Mouse (Mus musculus) forebrain, embryonic 12.5 days (tissue): ENCODE data around the gene Tmem235. TPM values are rescaled to one million over a fixed set of nuclear protein-coding genes. Genes with fewer than 3 reads are reported as not detected.
A peak's percentile ranks its signal among the peaks of the same experiment; 100 is the strongest.

Experiments used
- ATAC-seq: fragments of 200-750 bp; cut with Nextera tagmentation; 2 replicates; pipeline ENCODE4 v1.8.0; 2017; ENCODE audit warnings: moderate TSS enrichment; ENCODE audit not compliant: low FRiP score
- H3K27ac ChIP-seq: fragments of 300-500 bp; sonication (generic); 2 replicates; pipeline ENCODE4 v1.5.1; 2016; ENCODE audit warnings: mild to moderate bottlenecking
- H3K27me3 ChIP-seq: fragments of 300-500 bp; sonication (generic); 2 replicates; pipeline ENCODE4 v1.6.1; 2016; ENCODE audit warnings: mild to moderate bottlenecking
- H3K36me3 ChIP-seq: fragments of 300-500 bp; sonication (generic); replicated peaks from 2 replicates; pipeline ENCODE4 v1.6.1; 2016; ENCODE audit warnings: mild to moderate bottlenecking
- H3K4me1 ChIP-seq: fragments of 300-500 bp; sonication (generic); 2 replicates; pipeline ENCODE4 v1.6.1; 2016
- H3K4me2 ChIP-seq: fragments of 300-500 bp; sonication (generic); 2 replicates; pipeline ENCODE4 v1.6.1; 2016; ENCODE audit warnings: mild to moderate bottlenecking, moderate library complexity
- H3K4me3 ChIP-seq: fragments of 300-500 bp; sonication (generic); replicated peaks from 2 replicates; pipeline ENCODE4 v1.5.1; 2016; ENCODE audit warnings: mild to moderate bottlenecking
- H3K9ac ChIP-seq: fragments of 300-500 bp; sonication (generic); 2 replicates; pipeline ENCODE4 v1.6.1; 2016; ENCODE audit warnings: mild to moderate bottlenecking
- H3K9me3 ChIP-seq: fragments of 300-500 bp; sonication (generic); 2 replicates; pipeline ENCODE4 v1.6.1; 2016
- WGBS: fragments of 180-500 bp; shearing (Covaris S2); methylation state at CpG from one replicate; pipeline ENCODE4 v1.1.7; 2016; 5-methylcytosine and 5-hydroxymethylcytosine counted together
- polyA plus RNA-seq: library from polyadenylated mRNA; unstranded; fragments of >200 nt; fragmentation: Nextera tagmentation; extraction: Ambion mirVana; gene quantifications from 2 replicates; pipeline ENCODE4 v1.2.1, GENCODE M21; 2016

Tmem235 gene
- polyA plus RNA-seq, 1 experiment from 2014 or later: not detected

GRCm38 (mm10) chr11:117854241-117854640 is 6.3 kb upstream of the Tmem235 start:
- Histone ChIP-seq H3K36me3 (peaks cover 53% of the 10 kb centered on the region), H3K4me1 (peaks cover 16% of the 10 kb centered on the region), H3K9me3 (0 out of 2 replicates have a peak, but pooled peaks cover 5% of the 10 kb centered on the region), H3K27ac (no peak overlapping the region), H3K9ac (no peak overlapping the region), H3K4me3 (no peak overlapping the region), H3K27me3 (peaks cover 9% of the 10 kb centered on the region), H3K4me2 (no peak overlapping the region)
- 96% methylated on average over 9 of the region's 9 CpGs for WGBS
- ATAC-seq: no peak

DNA sequence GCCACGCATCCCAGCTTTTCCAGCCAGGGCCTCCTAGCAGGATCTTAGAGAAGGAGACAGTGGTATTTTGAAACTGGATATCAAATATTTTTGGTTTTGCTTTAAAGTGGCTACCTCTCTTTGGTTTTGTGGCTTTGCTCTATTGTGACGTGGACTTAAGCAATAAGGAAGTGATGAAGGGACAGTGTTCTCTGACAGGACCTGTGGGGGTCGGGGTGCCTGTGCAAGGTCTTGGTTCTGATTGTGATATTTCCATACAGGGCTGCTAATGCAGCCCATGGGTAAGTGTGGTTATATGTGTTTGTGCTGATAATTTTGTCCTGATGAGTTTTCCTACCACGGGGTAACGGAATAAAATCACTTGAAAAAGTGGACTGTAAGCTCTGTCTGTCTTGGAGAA is 5.2 kb upstream of the Tmem235 start:
- no peak overlapping the region for H3K4me3 ChIP-seq
- H3K27me3 ChIP-seq: peaks cover 20% of the 10 kb centered on the region
- no peak overlapping the region for H3K27ac ChIP-seq
- no peak overlapping the region for H3K9ac ChIP-seq
- WGBS: 99% methylated on average over 5 of the region's 5 CpGs
- peaks cover 53% of the 10 kb centered on the region for H3K36me3 ChIP-seq
- peaks cover 13% of the 10 kb centered on the region for H3K4me1 ChIP-seq
- no peak overlapping the region for H3K4me2 ChIP-seq
- H3K9me3 ChIP-seq: 0 out of 2 replicates have a peak, but pooled peaks cover 5% of the 10 kb centered on the region
- no peak for ATAC-seq

DNA sequence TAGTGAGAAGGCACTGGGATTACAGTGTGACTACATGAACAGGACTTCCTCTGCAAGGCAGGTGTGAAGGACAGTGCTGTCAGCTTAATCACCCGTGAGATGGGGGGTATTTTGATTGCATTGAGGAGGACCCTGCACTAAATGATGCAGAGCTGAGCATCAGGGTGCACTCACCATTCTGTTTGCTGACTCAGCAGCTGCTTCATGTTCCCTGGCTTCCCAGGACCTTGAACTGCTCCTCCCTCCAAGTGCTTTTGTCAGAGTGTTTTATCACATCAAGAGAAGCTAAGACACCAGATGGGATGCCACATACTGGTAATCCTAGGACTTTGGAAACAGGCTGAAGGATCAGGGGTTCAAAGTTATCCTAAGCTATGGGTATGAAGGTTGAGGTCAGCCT is 4.6 kb upstream of the Tmem235 start:
- peaks cover 53% of the 10 kb centered on the region for H3K36me3 ChIP-seq
- peaks cover 27% of the 10 kb centered on the region for H3K27me3 ChIP-seq
- H3K4me1 ChIP-seq: peaks cover 15% of the 10 kb centered on the region; the same call in 1 of the 2 replicates
- no peak overlapping the region for H3K4me2 ChIP-seq
- H3K9me3 ChIP-seq: 0 out of 2 replicates have a peak, but pooled peaks cover 5% of the 10 kb centered on the region
- H3K9ac ChIP-seq: no peak overlapping the region
- H3K27ac ChIP-seq: no peak overlapping the region
- WGBS: 92% methylated on average over 1 of the region's 1 CpGs
- ATAC-seq: no peak
- H3K4me3 ChIP-seq: no peak overlapping the region

DNA sequence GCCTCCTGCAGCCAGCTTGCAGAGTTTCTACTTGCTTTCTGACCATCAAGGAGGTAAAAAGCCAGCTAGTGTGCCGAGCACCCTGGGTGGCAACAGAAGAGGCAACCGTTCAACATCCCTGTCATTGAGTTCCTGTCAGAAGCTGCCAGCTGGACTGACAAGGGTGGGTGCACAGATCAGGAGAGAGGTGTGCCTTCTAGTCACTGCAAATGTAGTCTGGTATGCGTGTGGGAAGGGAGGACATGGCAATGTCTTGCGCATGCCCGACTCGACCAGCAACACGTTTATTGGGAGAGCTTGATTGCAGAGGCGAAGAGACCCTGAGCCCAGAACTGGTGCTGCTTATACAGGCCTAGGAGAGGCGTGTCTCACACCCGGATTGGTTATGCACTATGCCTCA is 3.1 kb upstream of the Tmem235 start:
- ATAC-seq: no peak
- Histone ChIP-seq H3K4me3 (no peak overlapping the region), H3K27ac (no peak overlapping the region), H3K4me1 (peaks cover 13% of the 10 kb centered on the region; the same call in 1 of the 2 replicates), H3K9me3 (0 out of 2 replicates have a peak, but pooled peaks cover 5% of the 10 kb centered on the region), H3K36me3 (peaks cover 49% of the 10 kb centered on the region), H3K4me2 (no peak overlapping the region), H3K9ac (no peak overlapping the region), H3K27me3 (peaks cover 41% of the 10 kb centered on the region)
- WGBS: 94% methylated on average over 10 of the region's 10 CpGs

- peaks cover 40% of the 10 kb centered on the region for H3K36me3 ChIP-seq
- 61% methylated on average over 3 of the region's 3 CpGs for WGBS
- H3K4me2 ChIP-seq: no peak overlapping the region
- peaks cover 51% of the 10 kb centered on the region for H3K27me3 ChIP-seq
- ATAC-seq: no peak
- H3K4me1 ChIP-seq: peaks cover 20% of the 10 kb centered on the region
- no peak overlapping the region for H3K4me3 ChIP-seq
- no peak overlapping the region for H3K9ac ChIP-seq
- no peak overlapping the region for H3K27ac ChIP-seq
- H3K9me3 ChIP-seq: 0 out of 2 replicates have a peak, but pooled peaks cover 5% of the 10 kb centered on the region
These were observed 2.2 kb upstream of the Tmem235 start for GRCm38 (mm10) chr11:117858392-117858791.

DNA sequence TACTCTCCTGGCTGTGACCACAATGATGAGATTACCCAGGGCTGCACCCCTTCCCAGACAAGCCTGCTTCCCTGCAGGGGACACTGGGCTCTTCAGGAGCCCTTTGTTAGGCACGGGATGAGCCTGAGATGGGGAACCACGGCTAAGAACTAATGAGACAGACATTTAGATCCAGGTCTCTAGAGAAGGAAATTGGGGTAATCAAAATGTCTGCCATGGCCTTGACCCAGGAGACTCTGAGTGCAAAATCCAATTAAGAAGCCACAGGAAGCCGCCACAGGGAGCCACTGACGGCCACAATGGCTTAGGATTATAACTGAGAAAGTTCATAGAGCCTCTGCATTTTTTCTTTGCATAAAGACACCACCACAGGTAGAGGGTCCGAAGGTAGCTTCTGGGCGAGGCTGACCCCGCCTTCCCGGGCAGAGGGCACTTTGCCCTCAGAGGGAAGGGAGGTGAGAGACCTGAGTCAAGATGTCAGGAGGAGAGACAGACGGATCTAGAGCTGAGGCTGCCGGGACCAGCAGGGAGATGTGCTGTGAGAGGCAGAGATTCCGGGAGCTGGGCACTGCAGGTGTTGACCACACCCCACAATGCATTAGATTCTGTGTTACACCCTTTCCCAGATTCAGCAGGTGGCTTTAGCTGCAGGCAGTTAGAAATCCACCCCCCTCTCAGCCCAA is 2.8 kb downstream of the Tmem235 start:
- ATAC-seq: no peak
- Histone ChIP-seq H3K9me3 (no peaks in the 10 kb centered on the region), H3K36me3 (no peaks in the 10 kb centered on the region), H3K27ac (no peak overlapping the region), H3K4me2 (no peak overlapping the region), H3K4me3 (no peak overlapping the region), H3K27me3 (peaks cover 69% of the 10 kb centered on the region), H3K4me1 (peaks cover 44% of the 10 kb centered on the region), H3K9ac (no peak overlapping the region)
- WGBS: 15% methylated on average over 11 of the region's 11 CpGs

GRCm38 (mm10) chr11:117864805-117865204 is 4.3 kb downstream of the Tmem235 start:
- 74% methylated on average over 2 of the region's 2 CpGs for WGBS
- Histone ChIP-seq H3K4me2 (no peak overlapping the region), H3K9ac (0 out of 2 replicates have a peak overlapping the region, but pooled peaks have one; percentile 12), H3K27ac (no peak overlapping the region), H3K4me1 (peaks cover 42% of the 10 kb centered on the region), H3K27me3 (peaks cover 54% of the 10 kb centered on the region), H3K9me3 (no peaks in the 10 kb centered on the region), H3K36me3 (no peaks in the 10 kb centered on the region), H3K4me3 (no peak overlapping the region)
- ATAC-seq: no peak

GRCm38 (mm10) chr11:117865988-117866387 is 5.4 kb downstream of the Tmem235 start:
- 11% methylated on average over 6 of the region's 6 CpGs for WGBS
- Histone ChIP-seq H3K9ac (no peak overlapping the region), H3K36me3 (no peaks in the 10 kb centered on the region), H3K9me3 (no peaks in the 10 kb centered on the region), H3K4me2 (peak overlapping the region; percentile 13; the same call in 1 of the 2 replicates), H3K4me1 (peaks cover 34% of the 10 kb centered on the region), H3K27me3 (peaks cover 42% of the 10 kb centered on the region), H3K27ac (peak overlapping the region; percentile 75), H3K4me3 (no peak overlapping the region)
- peak; percentile 37; the same call in 1 of the 2 replicates for ATAC-seq

GRCm38 (mm10) chr11:117870688-117871365 is 10.3 kb downstream of the Tmem235 start:
- H3K36me3 ChIP-seq: no peaks in the 10 kb centered on the region
- no peak overlapping the region for H3K4me3 ChIP-seq
- H3K9me3 ChIP-seq: no peaks in the 10 kb centered on the region
- H3K9ac ChIP-seq: no peak overlapping the region
- peak; percentile 31; the same call in 1 of the 2 replicates for ATAC-seq
- 33% methylated on average over 12 of the region's 12 CpGs for WGBS
- peak overlapping the region; percentile 21; the same call in 1 of the 2 replicates for H3K4me2 ChIP-seq
- H3K4me1 ChIP-seq: peaks cover 38% of the 10 kb centered on the region
- H3K27me3 ChIP-seq: peaks cover 19% of the 10 kb centered on the region; the same call in 1 of the 2 replicates
- H3K27ac ChIP-seq: no peak overlapping the region

- H3K4me3 ChIP-seq: no peak overlapping the region
- H3K9ac ChIP-seq: no peak overlapping the region
- 72% methylated on average over 5 of the region's 5 CpGs for WGBS
- peaks cover 19% of the 10 kb centered on the region; the same call in 1 of the 2 replicates for H3K27me3 ChIP-seq
- H3K4me2 ChIP-seq: no peak overlapping the region
- H3K27ac ChIP-seq: no peak overlapping the region
- H3K9me3 ChIP-seq: no peaks in the 10 kb centered on the region
- no peaks in the 10 kb centered on the region for H3K36me3 ChIP-seq
- ATAC-seq: no peak
- H3K4me1 ChIP-seq: peaks cover 32% of the 10 kb centered on the region
These were observed 10.8 kb downstream of the Tmem235 start for GRCm38 (mm10) chr11:117871376-117871775.

GRCm38 (mm10) chr11:117871911-117872584 is 11.5 kb downstream of the Tmem235 start:
- H3K4me1 ChIP-seq: peaks cover 26% of the 10 kb centered on the region
- no peak overlapping the region for H3K4me3 ChIP-seq
- H3K27me3 ChIP-seq: peaks cover 19% of the 10 kb centered on the region
- H3K36me3 ChIP-seq: no peaks in the 10 kb centered on the region
- no peak overlapping the region for H3K9ac ChIP-seq
- H3K9me3 ChIP-seq: no peaks in the 10 kb centered on the region
- ATAC-seq: no peak
- H3K4me2 ChIP-seq: peak overlapping the region; percentile 92
- 62% methylated on average over 12 of the region's 12 CpGs for WGBS
- H3K27ac ChIP-seq: no peak overlapping the region
